Mouse (Mus musculus): ENCODE data around the gene Nfkb2.
A peak's percentile ranks its signal among the peaks of the same experiment; 100 is the strongest.

- no peak for TF ChIP-seq TAL1 (IDR thresholded peaks at IDR 0.05; ENCODE audit: low read length)
- TF ChIP-seq GATA1 (IDR thresholded peaks at IDR 0.05; ENCODE audit: low read length) = 0 out of 2 replicates have a peak, but pooled peaks have one; percentile 3
These were observed 52.6 kb downstream of the Nfkb2 start for GRCm38 (mm10) chr19:46356701-46357138.

All from erythroblast, embryonic 14.5 days (primary cell).